Mouse (Mus musculus) thymus, adult 18-20 months (tissue): ENCODE results near the gene Ppil1.

Experiments
- DNase-seq, 2 experiments: peaks; one replicate each; pipeline ENCODE4 v3.0.0; 2022; ENCODE audit warnings: mixed read lengths in 2 of 2

Ppil1 gene

GRCm38 (mm10) chr17:29263840-29264633 lies at the start of gene Ppil1:
Gene Ppil1, minus strand, starts transcription at chr17:29264186.
- DNase-seq: peak; percentile 66 to 77

DNA sequence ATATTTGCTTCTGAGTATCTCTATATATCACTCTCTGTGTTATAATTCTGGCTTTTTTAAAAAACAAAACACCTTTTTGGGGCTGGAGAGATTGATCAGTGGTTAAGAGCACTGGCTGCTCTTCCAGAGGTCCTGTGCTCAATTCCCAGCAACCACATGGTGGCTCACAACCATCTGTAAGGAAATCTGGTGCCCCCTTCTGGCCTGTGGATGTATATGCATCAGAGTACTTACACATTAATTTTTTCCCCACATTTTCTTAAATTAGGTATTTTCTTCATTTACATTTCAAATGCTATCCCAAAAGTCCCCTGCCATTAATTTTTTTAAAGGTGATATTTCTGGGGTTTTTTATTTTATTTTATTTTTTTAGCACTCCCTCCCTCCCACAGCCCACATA lies 49.3 kb upstream of the Ppil1 start:
- no peak for DNase-seq

GRCm38 (mm10) chr17:29312082-29312481 lies 48.1 kb upstream of the Ppil1 start:
- DNase-seq: no peak

- DNase-seq: no peak
These were observed 47.6 kb upstream of the Ppil1 start for GRCm38 (mm10) chr17:29311602-29312001.

DNA sequence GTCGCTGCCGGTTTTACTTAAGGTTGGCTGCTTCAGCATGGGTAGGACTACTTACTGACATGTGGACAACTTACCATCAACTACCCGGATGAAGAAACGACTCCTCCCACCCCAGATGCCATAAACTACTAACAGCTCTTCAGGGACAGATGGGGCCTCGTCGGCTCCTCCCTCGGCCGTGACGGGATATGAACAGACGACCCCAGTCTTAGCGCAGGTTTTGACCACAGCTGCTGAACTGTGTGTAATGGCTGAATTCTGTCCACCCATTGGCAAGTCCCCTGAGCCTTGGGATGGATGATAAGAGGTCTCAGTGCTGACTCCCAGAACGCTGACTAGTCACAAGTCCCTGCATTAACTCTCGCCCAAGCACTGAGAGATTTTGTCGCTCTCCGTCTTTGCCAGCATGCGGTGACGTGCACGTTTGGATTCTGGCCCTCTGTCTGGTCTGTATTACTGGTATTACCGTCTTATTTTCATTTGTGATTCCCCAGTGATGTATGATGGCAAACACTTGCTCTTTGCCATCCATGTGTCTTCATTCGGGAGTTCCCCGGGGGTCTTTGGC lies 46.2 kb upstream of the Ppil1 start:
- DNase-seq: no peak

GRCm38 (mm10) chr17:29305871-29306270 lies 41.9 kb upstream of the Ppil1 start:
- peak in 1 of 2 experiments; percentile 10 for DNase-seq

DNA sequence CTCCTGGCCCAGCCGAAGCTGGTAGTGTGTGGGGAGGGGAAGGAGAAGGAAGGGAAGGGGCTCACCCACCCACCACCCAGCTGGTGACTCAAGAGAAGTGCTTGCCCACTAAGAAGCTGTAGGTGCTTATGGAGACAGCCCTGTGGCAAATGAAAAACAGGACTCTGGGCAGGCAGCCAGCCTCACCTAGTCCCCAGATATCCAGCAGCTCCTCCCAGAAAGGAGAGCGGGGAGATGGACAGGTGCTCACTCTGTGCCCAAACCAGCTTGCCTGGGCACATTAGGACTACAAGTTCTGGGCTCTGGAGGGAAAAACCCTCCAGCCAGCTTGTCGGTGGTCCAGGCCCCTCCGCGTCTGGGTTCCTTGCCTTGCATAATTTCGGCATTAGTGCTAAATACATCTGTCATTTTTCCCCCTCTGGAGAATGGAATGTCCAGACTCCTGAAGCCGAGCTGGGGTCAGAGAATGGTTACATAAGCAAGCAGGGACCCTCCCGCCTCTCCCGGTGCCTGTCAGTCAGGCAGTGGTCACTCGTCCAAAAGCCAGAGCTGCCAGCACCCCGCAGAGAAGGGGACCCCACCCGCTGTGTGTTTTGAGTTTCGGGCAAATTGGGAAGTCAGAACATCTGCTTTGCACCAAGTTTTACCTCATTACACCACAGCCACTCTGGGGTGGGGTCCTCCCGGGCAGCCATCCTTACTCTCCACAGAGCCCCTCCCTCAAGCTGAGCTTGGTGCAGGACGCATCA lies 41.2 kb upstream of the Ppil1 start:
- peak in 1 of 2 experiments; percentile 11 for DNase-seq

GRCm38 (mm10) chr17:29304376-29305057 lies 40.5 kb upstream of the Ppil1 start:
- DNase-seq: peak; percentile 49 to 76

GRCm38 (mm10) chr17:29303856-29304255 lies 39.9 kb upstream of the Ppil1 start:
- no peak for DNase-seq

GRCm38 (mm10) chr17:29303087-29303486 lies 39.1 kb upstream of the Ppil1 start:
- DNase-seq: peak; percentile 27 to 38

- DNase-seq: no peak
These were observed 38.2 kb upstream of the Ppil1 start for GRCm38 (mm10) chr17:29302149-29302548.

GRCm38 (mm10) chr17:29301421-29301820 lies 37.4 kb upstream of the Ppil1 start:
- DNase-seq: no peak

DNA sequence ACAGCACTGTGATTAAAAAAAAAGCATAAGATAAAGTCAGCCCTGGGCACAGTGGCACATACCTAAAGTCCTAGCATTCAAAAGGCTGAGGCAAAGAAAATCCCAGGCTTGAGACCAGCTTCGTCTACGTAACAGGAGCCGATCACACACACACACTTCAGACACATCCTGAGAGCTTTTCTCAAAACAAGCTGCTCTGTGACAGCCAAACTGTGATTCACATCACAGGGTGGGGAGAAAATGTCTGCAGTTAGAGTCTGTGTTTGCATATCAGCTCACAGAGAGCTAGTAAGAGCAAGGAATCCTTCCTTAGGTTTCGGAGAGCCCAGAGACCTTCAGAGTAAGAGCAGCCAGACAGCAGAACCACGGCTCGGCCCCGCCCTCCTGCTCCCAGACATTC lies 36.9 kb upstream of the Ppil1 start:
- no peak for DNase-seq

DNA sequence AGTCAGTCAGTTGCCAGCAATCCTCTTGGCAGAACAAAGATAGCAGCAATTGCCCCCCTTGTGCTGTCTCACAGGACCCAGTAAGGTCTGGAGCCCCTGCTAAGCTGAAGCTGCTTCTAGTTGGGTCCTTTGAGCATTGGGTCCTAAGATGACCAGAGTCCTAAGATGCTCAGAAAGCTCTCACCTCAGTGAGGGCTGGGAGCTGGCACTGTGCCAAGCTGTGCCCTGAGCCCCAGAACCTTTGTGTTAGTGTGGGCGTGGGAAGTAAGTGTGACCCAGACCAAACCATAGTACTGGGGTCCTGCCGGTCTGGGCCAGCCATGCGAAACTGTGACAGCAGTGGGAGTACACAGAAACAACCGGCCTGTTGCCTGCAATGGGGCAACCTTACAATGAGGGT lies 35.3 kb upstream of the Ppil1 start:
- no peak for DNase-seq

DNA sequence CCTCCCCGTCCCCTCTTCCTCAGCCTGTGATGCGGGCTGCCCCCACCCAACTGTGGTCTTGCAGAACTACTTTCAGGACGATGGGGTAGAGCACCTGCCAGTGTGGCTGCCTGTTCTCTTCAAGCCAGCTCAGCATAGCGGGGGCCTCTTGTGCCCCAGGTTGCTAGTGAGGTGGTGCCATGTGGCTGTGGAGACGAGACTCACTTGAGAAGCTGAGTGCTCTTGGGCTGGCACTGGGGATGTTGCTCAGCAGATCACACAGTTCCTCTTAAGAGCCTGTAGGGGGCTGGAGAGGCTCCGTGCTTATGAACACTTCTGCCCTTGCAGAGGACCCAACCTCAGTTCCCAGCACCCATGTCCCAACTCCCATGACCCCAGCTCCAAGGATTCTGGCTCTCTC lies 33.8 kb upstream of the Ppil1 start:
- peak in 1 of 2 experiments; percentile 28 for DNase-seq

DNA sequence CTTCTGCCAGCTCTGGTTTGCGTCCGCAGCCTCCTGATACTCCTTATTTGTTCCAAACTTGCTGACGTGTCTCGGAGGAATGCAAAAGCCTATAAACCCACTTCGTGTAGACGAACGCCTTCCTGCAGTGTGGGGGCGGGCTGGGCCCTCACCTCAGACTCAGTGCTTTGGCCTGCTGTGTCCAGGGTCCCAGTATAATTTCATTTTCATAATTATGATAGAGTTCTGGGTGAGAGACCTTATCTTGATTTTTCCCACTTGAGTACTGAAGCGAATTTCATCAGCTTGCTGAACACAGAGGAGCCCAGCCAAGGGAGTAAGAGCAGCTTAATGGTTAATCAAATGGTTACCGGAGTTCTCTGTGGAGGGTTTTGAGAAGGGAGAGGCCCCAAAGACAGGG lies 33.3 kb upstream of the Ppil1 start:
- DNase-seq: no peak

DNA sequence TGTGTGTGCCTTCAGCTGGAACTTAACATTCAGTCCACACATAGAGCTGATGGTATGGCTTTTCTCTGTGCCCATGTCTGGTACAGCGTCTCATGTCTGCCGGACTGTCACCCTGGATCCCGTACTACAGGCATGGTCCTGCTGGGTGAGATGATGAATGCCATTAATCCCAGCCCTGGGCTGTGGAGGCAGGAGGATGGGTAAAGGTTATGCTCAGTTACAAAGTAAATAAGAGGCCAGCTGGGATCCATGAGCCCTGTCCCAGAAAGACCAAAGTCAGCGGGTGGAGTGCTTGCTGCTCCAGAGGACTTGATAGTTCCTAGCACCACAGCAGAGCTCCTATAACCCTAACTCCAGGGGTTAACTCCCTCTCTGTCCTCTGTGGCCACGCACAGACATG lies 31.8 kb upstream of the Ppil1 start:
- DNase-seq: no peak

- DNase-seq: no peak
These were observed 30.0 kb upstream of the Ppil1 start for GRCm38 (mm10) chr17:29293807-29294605.

DNA sequence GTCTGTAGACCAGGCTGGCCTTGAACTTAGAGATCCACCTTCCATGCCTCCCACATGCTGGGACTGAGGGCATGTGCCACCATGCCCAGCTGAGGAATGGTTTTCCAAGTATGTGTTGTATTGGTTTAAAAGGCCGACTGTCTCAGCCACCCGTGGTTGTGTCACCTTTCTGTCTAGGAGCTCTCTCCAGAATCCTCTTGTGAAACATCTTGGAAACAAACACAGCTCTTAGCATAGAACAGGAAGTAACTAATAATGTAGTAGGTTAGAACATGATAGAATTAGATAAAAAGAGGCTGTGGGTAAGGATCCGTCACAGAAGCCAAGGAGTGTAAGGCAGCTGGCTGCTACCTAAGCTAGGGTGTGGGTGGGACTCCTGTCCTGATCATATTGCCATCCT lies 29.0 kb upstream of the Ppil1 start:
- no peak for DNase-seq

DNA sequence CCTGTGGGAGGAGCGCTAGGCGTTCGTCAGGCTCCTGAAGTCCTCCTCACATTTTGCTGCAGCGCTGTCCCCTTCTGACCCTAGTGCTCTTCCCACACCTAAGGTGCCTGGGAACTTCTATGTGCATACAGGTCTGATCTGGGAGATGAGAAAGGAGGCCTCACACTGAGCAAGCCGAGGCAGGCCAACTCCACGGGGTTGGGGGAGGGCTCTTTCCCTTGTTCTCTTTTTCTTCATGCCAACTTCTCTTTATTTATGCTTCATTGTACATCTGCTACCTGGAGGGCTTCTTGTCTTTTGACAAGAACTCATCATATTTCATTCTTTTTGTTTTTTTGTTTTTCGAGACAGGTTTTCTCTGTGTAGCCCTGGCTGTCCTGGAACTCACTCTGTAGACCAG lies 27.8 kb upstream of the Ppil1 start:
- DNase-seq: no peak

DNA sequence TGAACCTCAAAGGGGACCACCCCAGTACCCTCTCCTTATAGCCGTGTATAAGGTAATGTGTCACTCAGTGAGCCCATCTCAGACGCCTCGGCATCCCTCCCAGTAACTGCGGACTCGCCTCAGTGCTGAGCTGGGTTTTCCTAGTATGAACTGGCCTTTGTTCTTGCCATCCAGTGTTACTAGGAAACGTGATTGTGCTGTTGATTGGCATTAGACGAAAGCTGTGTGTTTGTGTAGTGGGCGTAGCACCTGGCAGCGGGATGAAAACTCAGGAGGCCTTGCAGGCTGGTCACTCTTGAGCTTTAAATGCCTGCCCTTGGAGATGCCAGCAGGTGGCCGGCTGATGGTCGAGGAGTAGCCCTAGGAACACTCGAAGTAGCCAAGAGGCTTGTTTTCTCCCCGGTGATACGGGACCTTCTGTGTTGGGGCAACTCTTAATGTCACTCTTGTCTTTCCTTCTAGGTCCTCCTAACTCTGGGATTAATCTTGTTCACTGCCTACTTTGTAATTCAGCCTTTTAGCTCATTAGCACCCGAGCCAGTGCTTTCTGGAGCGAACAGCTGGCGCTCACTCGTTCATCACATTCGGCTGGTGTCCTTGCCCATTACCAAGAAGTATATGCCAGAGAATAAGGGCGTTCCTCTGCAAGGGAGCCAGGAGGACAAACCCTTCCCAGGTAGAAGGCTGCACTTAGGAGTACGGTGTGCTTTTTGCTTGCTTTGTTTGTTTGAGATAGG lies 18.4 kb upstream of the Ppil1 start:
- DNase-seq: no peak

DNA sequence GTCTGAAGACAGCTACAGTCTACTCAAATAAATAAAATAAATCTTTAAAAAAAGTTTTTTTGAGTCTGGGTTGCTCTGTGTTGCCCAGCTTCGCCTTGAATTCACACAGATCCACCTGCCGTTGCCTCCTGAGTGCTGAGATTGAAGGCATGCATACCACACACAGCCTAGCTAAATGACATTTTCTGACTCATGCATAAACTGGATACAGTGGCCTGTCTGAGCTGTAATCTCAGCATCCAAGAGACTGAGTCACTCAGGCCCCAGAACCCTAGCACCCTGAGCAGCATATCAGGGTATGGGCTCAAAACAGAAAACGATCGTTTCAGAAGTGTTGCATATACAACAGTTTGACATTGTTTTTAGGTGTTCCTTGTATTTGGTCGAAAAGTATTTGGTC lies 17.6 kb upstream of the Ppil1 start:
- no peak for DNase-seq
